Mouse (Mus musculus): ENCODE measurements at regions not wholly inside any gene's neighbourhood (a gene's known extent, or its start where the extent isn't known, plus 50 kb on each side); places are given as distances from the start of the nearest gene placed in this dataset.

DNA sequence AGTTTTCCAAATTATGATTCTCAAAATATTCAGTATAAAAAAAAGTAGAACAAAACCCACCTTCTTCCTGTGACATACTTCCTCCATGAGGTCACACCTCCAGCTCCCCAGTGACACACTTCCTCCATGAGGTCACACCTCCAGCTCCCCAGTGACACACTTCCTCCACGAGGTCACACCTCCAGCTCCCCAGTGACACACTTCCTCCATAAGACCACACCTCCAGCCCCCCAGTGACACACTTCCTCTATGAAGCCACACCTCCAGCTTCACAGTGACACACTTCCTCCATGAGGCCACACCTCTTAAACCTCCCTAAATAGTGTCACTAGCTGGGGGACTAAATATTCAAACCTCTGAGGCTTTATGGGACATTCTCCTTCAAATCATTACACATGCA, 89.8 kb upstream of the Ntrk2 start:
- WGBS = 71% methylated on average over 1 of the region's 1 CpGs
- Histone ChIP-seq H3K36me3 (no peaks in the 10 kb centered on the region), H3K9me3 (no peaks in the 10 kb centered on the region), H3K4me2 (replicated peaks) (no peak overlapping the region), H3K9ac (replicated peaks) (no peak overlapping the region), H3K4me3 (no peak overlapping the region), H3K27ac (replicated peaks) (no peak overlapping the region), H3K4me1 (no peaks in the 10 kb centered on the region), H3K27me3 (no peaks in the 10 kb centered on the region)
- ATAC-seq (ENCODE audit: low FRiP score, low read depth) = no peak

DNA sequence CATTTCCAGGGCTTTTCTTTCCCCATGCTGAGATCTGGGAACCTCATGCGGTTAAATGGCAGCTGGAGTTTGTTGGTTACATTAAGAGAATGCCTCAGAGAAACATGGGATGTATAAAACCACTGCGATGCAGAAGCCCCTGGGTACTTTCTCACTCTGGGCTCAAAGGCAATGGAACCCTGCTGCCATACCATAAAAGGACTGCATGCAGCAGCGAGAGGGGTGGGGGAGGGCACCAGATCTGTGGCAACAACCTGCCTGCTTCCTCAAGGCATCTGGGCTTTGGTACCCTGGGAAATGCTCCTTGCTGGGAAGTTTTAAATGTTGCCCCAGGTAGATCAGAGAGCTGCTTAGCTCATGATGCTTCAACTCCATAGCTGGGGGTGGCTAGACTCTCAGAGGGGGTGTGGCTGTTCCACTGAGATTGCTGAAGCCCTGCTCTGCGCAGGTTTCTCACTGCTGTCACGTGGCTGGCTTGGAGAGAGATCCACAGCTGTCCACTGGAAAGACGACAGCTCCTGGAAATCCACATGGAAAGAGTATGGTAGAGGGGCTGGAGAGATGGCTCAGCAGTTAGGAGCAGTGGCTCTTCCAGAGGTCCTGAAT, 75.8 kb upstream of the Ntrk2 start:
- no peak overlapping the region for H3K27ac ChIP-seq (replicated peaks)
- ATAC-seq (ENCODE audit: low FRiP score, low read depth) = no peak
- H3K9me3 ChIP-seq = no peaks in the 10 kb centered on the region
- H3K4me3 ChIP-seq = no peak overlapping the region
- 27% methylated on average over 6 of the region's 6 CpGs for WGBS
- H3K9ac ChIP-seq (replicated peaks) = no peak overlapping the region
- no peak overlapping the region; the same call in 1 of the 2 replicates for H3K4me2 ChIP-seq (replicated peaks)
- H3K36me3 ChIP-seq = no peaks in the 10 kb centered on the region
- H3K4me1 ChIP-seq = peaks cover 9% of the 10 kb centered on the region
- no peaks in the 10 kb centered on the region for H3K27me3 ChIP-seq

DNA sequence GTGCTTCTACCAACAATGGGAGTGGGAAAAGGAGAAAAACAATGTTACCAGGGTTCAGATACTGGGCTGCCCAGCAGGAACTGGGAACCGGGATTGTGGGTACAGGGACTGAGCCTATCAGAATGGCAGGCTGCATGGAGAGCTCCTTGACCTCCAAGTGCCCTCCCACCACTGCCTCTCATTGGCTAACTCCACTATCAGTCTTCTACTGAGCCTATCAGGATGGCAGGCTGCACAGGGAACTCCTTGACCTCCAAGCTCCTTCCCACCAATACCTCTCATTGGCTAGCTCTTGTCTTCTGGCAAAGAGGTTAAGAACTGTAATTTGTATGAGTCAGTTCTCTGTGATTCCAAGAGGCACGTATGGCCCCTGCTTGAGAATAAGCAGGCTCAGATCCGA, 73.6 kb upstream of the Ntrk2 start:
- ATAC-seq (ENCODE audit: low FRiP score, low read depth) = no peak
- Histone ChIP-seq H3K27me3 (no peaks in the 10 kb centered on the region), H3K36me3 (no peaks in the 10 kb centered on the region), H3K4me1 (peaks cover 9% of the 10 kb centered on the region), H3K27ac (replicated peaks) (no peak overlapping the region), H3K4me2 (replicated peaks) (no peak overlapping the region), H3K9me3 (no peaks in the 10 kb centered on the region), H3K9ac (replicated peaks) (no peak overlapping the region), H3K4me3 (no peak overlapping the region)
- 83% methylated on average over 3 of the region's 3 CpGs for WGBS

DNA sequence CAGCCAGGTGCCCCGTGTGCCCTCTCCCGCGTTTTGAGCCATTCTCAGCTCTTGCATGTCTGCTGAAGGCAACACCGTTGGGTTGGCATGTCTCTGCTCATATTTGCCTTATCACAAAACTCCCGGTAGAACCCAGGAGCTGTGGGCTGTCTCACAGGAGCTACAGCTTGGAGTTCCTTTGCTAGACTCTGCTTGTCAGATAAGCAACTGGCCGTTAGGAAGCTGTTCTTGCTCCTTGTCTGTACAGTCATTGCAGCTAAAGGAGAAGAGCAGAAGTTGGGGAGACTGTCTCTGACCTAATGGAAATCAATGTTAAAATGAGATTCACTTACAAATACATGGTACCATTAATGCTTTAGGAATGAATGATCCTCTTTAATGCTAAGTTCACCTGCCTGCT, 72.8 kb upstream of the Ntrk2 start:
- H3K27ac ChIP-seq (replicated peaks) = no peak overlapping the region
- no peak overlapping the region for H3K9ac ChIP-seq (replicated peaks)
- no peak overlapping the region for H3K4me3 ChIP-seq
- H3K4me2 ChIP-seq (replicated peaks) = no peak overlapping the region
- H3K27me3 ChIP-seq = no peaks in the 10 kb centered on the region
- no peak for ATAC-seq (ENCODE audit: low FRiP score, low read depth)
- H3K9me3 ChIP-seq = no peaks in the 10 kb centered on the region
- peaks cover 9% of the 10 kb centered on the region for H3K4me1 ChIP-seq
- 88% methylated on average over 6 of the region's 6 CpGs for WGBS
- H3K36me3 ChIP-seq = no peaks in the 10 kb centered on the region

DNA sequence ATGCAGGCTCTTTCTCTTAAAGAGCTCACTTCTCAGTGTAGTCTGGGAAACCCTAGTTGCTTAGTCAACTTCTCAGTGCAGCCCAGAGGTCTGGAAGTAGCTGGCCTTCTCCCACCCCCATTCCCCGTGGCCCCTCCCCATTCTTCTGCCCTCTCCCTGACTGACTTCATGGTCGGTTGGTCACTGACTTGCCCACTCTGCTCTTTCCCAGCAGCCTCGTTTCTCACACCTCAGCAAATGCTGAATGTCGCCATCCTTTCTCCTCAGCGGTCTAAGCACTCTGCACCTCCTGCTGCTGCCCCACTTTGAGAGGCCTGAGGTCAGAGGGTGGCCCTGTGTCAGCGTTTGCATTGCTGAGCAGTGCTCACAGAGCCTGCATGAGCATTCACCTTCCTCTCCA, 70.8 kb upstream of the Ntrk2 start:
- H3K36me3 ChIP-seq = no peaks in the 10 kb centered on the region
- H3K4me1 ChIP-seq = peaks cover 3% of the 10 kb centered on the region; the same call in 1 of the 2 replicates
- no peaks in the 10 kb centered on the region for H3K27me3 ChIP-seq
- ATAC-seq (ENCODE audit: low FRiP score, low read depth) = no peak
- 10% methylated on average over 6 of the region's 6 CpGs for WGBS
- H3K9me3 ChIP-seq = no peaks in the 10 kb centered on the region
- H3K4me3 ChIP-seq = no peak overlapping the region
- H3K4me2 ChIP-seq (replicated peaks) = no peak overlapping the region
- H3K27ac ChIP-seq (replicated peaks) = no peak overlapping the region
- H3K9ac ChIP-seq (replicated peaks) = no peak overlapping the region

DNA sequence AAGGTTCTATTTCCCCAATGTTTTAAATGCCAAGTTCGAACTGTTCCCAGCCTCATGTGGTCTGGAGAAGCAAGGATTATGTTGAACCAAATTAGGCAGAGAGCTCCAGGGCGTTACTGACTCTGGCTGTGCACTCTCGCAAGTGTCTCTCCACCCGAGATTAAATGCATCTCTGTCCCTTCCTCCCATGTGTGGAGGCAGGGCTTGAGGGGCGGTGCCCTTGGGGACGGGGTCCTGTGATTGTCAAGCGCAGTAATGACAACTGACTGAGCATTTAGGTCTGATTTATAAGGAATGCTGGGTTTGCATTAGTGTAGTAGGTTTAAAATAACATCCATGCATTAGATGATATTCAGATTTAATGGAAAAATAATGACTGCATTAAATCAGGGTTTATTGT, 65.6 kb upstream of the Ntrk2 start:
- Histone ChIP-seq H3K27me3 (no peaks in the 10 kb centered on the region), H3K4me2 (replicated peaks) (no peak overlapping the region), H3K9ac (replicated peaks) (no peak overlapping the region), H3K36me3 (no peaks in the 10 kb centered on the region), H3K4me3 (no peak overlapping the region), H3K9me3 (no peaks in the 10 kb centered on the region), H3K27ac (replicated peaks) (no peak overlapping the region), H3K4me1 (0 out of 2 replicates have a peak, but pooled peaks cover 2% of the 10 kb centered on the region)
- ATAC-seq (ENCODE audit: low FRiP score, low read depth) = no peak
- WGBS = 68% methylated on average over 7 of the region's 7 CpGs

DNA sequence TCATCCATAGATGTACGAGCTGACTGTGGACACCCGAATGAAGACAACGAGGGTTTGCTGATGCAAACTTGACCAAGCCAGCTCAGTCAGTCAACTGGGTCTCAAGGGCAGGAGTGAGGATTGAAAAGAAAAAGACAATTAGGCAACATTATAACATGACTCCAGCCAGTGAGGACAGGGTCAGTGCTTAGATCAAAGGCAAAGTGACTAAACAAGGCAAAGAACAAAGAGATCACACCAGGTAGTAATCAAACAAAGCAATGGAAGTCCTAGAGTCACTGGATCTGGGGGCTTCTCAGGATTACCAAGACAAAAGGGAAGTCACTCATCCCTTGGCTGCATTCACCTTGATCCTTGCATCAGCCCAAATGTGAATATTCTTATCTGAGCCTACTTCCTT, 60.3 kb upstream of the Ntrk2 start:
- Histone ChIP-seq H3K36me3 (no peaks in the 10 kb centered on the region), H3K9me3 (peaks cover 3% of the 10 kb centered on the region; the same call in 1 of the 2 replicates), H3K4me2 (replicated peaks) (no peak overlapping the region), H3K4me1 (no peaks in the 10 kb centered on the region), H3K27ac (replicated peaks) (no peak overlapping the region), H3K9ac (replicated peaks) (no peak overlapping the region), H3K4me3 (no peak overlapping the region), H3K27me3 (no peaks in the 10 kb centered on the region)
- ATAC-seq (ENCODE audit: low FRiP score, low read depth) = no peak
- WGBS = 83% methylated on average over 3 of the region's 3 CpGs

DNA sequence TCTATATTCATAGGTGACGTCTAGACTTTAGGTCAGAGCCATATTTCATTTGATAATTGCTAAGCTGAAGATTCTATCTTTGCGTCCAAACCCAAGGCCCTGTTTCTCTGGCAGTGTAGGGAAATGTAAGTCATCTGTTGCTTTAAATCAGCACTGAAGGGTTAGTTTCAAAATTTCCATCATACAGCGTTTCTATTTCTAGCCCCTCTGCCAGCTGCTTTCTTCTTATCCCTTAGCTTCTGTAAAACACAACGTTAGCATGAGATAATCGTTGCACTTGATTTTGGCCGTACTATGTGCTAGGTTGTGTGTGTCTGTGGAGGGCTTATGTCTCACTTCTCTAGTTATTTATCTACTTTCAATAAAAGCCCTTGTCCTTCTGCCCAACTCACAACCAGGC, 58.7 kb upstream of the Ntrk2 start:
- Histone ChIP-seq H3K9me3 (peaks cover 3% of the 10 kb centered on the region; the same call in 1 of the 2 replicates), H3K4me3 (no peak overlapping the region), H3K4me1 (no peaks in the 10 kb centered on the region), H3K9ac (replicated peaks) (no peak overlapping the region), H3K27ac (replicated peaks) (no peak overlapping the region), H3K36me3 (no peaks in the 10 kb centered on the region), H3K27me3 (no peaks in the 10 kb centered on the region), H3K4me2 (replicated peaks) (no peak overlapping the region)
- no peak for ATAC-seq (ENCODE audit: low FRiP score, low read depth)
- 93% methylated on average over 6 of the region's 6 CpGs for WGBS

DNA sequence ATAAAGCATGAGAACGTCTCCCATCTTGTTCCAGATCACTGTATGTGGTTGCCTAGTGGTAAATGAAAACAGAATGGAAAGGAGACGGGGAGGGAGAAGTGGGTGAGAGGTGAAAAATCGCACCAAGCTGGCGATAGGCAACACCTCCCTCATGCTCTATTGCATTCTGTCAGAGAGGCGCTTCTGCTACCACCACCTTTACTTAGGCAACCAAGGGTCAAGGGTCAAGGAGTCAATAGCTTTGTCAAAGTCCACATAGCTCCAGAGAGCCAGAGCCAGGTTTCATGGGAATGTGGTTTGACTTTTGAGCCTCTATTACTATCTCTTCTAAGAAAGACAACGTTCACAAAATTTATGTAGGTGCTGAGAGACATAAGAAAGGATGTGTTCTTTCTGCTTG, 50.2 kb upstream of the Ntrk2 start:
- no peak overlapping the region for H3K9ac ChIP-seq (replicated peaks)
- H3K4me3 ChIP-seq = no peak overlapping the region
- H3K36me3 ChIP-seq = no peaks in the 10 kb centered on the region
- no peak overlapping the region for H3K27ac ChIP-seq (replicated peaks)
- H3K27me3 ChIP-seq = no peaks in the 10 kb centered on the region
- no peak for ATAC-seq (ENCODE audit: low FRiP score, low read depth)
- no peaks in the 10 kb centered on the region for H3K4me1 ChIP-seq
- no peaks in the 10 kb centered on the region for H3K9me3 ChIP-seq
- 76% methylated on average over 6 of the region's 6 CpGs for WGBS
- no peak overlapping the region for H3K4me2 ChIP-seq (replicated peaks)

All from midbrain, embryonic 12.5 days (tissue).